Mouse (Mus musculus): ENCODE data around the gene Chchd10.

GRCm38 (mm10) chr10:75942736-75943477 lies 10.0 kb downstream of the Chchd10 start, which contains the start of gene Vpreb3:
- TF ChIP-seq POLR2A (IDR thresholded peaks at IDR 0.05; ENCODE audit: borderline replicate concordance, extremely low read depth, insufficient read depth, insufficient read length, poor library complexity, severe bottlenecking) (no peak), CTCF (IDR thresholded peaks at IDR 0.05; ENCODE audit: borderline replicate concordance, extremely low read depth, insufficient read depth, insufficient read length) (no peak)
